Mouse (Mus musculus) inflammation-experienced regulatory T-cells (primary cell): ENCODE measurements around the gene H2al1j. TPM values are rescaled to one million over a fixed set of nuclear protein-coding genes. Genes with fewer than 3 reads are reported as not detected.

ENCODE experiments used
- polyA plus RNA-seq, 2 experiments: library from polyadenylated mRNA; unstranded; fragments of 100-300 nt; shearing (Covaris generic); gene quantifications; one replicate each; pipeline ENCODE4 v1.2.1; 2017

The H2al1j gene
- polyA plus RNA-seq: not detected

DNA sequence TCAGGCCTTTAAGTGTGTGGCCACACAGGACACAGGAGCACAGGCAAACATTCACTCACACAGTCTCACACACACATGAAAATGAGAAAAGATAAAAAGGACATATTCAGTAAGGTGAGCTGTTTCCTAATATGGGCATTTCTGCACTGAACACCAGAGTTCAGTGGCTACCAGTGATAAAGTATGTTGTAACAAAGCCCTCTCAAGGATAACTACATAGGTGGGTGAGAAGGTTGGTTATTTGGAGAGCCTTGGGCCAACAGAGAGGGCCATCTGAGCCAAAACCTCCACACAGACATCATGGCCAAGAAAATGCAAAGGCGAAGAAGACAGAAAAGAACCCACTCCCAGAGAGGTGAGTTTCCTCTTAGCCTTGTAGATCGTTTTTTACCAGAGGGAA lies at the start of gene H2al1j:
Gene H2al1j (plus strand): TSS at position 301 of the 400 bp plus-strand sequence.

GRCm38 (mm10) chrX:11298957-11299356 lies 28.7 kb upstream of the H2al1j start, which contains the start of gene H2al1a:
H2al1a (plus strand) TSS chrX:11299257.

DNA sequence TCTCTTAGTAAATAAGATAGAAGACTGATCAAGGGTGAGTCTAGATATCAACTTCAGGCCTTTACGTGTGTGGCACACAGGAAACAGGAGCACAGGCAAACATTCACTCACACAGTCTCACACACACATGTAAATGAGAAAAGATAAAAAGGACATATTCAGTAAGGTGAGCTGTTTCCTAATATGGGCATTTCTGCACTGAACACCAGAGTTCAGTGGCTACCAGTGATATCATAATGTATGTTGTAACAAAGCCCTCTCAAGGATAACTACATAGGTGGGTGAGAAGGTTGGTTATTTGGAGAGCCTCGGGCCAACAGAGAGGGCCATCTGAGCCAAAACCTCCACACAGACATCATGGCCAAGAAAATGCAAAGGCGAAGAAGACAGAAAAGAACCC lies 25.5 kb upstream of the H2al1j start, which contains the start of gene H2al1b:
Gene H2al1b (plus strand): TSS at position 301 of the 400 bp plus-strand sequence.

GRCm38 (mm10) chrX:11305355-11305754 lies 22.3 kb upstream of the H2al1j start, which contains the start of gene H2al1c:
H2al1c (plus strand) TSS chrX:11305655.

GRCm38 (mm10) chrX:11308524-11308923 lies 19.1 kb upstream of the H2al1j start, which contains the start of gene H2al1d:
H2al1d (plus strand) TSS chrX:11308824.

GRCm38 (mm10) chrX:11311634-11312033 lies 16.0 kb upstream of the H2al1j start, which contains the start of gene H2al1e:
H2al1e (plus strand) TSS chrX:11311934.

GRCm38 (mm10) chrX:11314858-11315257 lies 12.8 kb upstream of the H2al1j start, which contains the start of gene H2al1f:
H2al1f (plus strand) TSS chrX:11315158.

GRCm38 (mm10) chrX:11317956-11318355 lies 9.7 kb upstream of the H2al1j start, which contains the start of gene H2al1g:
H2al1g (plus strand) TSS chrX:11318256.

GRCm38 (mm10) chrX:11321192-11321591 lies 6.4 kb upstream of the H2al1j start, which contains the start of gene H2al1h:
H2al1h (plus strand) TSS chrX:11321492.

GRCm38 (mm10) chrX:11324359-11324758 lies 3.3 kb upstream of the H2al1j start, which contains the start of gene H2al1i:
H2al1i (plus strand) TSS chrX:11324659.

Other genes starting within 250 kb of the H2al1j start
- gene H2al1a, start 28.6 kb upstream of the H2al1j start, polyA plus RNA-seq: not detected
- not detected for gene H2al1b, start 25.4 kb upstream of the H2al1j start, polyA plus RNA-seq
- gene H2al1c, start 22.2 kb upstream of the H2al1j start, polyA plus RNA-seq: not detected
- not detected for gene H2al1d, start 19.0 kb upstream of the H2al1j start, polyA plus RNA-seq
- gene H2al1e, start 15.9 kb upstream of the H2al1j start, polyA plus RNA-seq: not detected
- gene H2al1f, start 12.7 kb upstream of the H2al1j start, polyA plus RNA-seq: not detected
- gene H2al1g, start 9.6 kb upstream of the H2al1j start, polyA plus RNA-seq: not detected
- gene H2al1h, start 6.3 kb upstream of the H2al1j start, polyA plus RNA-seq: not detected
- gene H2al1i, start 3.2 kb upstream of the H2al1j start, polyA plus RNA-seq: not detected